Mouse (Mus musculus): Measurements from ENCODE around the gene Kcna7. TPM values are rescaled to one million over a fixed set of nuclear protein-coding genes. Genes with fewer than 3 reads are reported as not detected.

The Kcna7 gene
- polyA plus RNA-seq, 1 experiment from 2014 or later: not detected

GRCm38 (mm10) chr7:45443526-45444420, 38.3 kb downstream of the Kcna7 start:
- H3K27me3 ChIP-seq (ENCODE audit: control insufficient read depth, insufficient read depth, low read length): no peaks in the 10 kb centered on the region
- no peak overlapping the region for H3K9ac ChIP-seq (replicated peaks; ENCODE audit: low read depth, low read length)
- H3K4me1 ChIP-seq (ENCODE audit: control insufficient read depth, insufficient read depth, low read length): no peaks in the 10 kb centered on the region
- ATAC-seq (ENCODE audit: insufficient number of reproducible peaks, insufficient read depth, low FRiP score, low read depth): no peak
- peaks cover 41% of the 10 kb centered on the region for H3K36me3 ChIP-seq (ENCODE audit: control insufficient read depth, insufficient read depth, low read length)
- WGBS: 80% methylated on average over 22 of the region's 22 CpGs
- H3K9me3 ChIP-seq (ENCODE audit: control insufficient read depth, low read depth, low read length): no peaks in the 10 kb centered on the region
- H3K4me2 ChIP-seq (replicated peaks; ENCODE audit: low read depth, low read length): no peak overlapping the region
- no peak overlapping the region for H3K4me3 ChIP-seq (ENCODE audit: low read depth, low read length)
- no peak overlapping the region for H3K27ac ChIP-seq (ENCODE audit: low read length)

GRCm38 (mm10) chr7:45446589-45446988, 41.1 kb downstream of the Kcna7 start:
- ATAC-seq (ENCODE audit: insufficient number of reproducible peaks, insufficient read depth, low FRiP score, low read depth): no peak
- no peak overlapping the region for H3K4me3 ChIP-seq (ENCODE audit: low read depth, low read length)
- no peaks in the 10 kb centered on the region for H3K9me3 ChIP-seq (ENCODE audit: control insufficient read depth, low read depth, low read length)
- H3K4me1 ChIP-seq (ENCODE audit: control insufficient read depth, insufficient read depth, low read length): no peaks in the 10 kb centered on the region
- H3K9ac ChIP-seq (replicated peaks; ENCODE audit: low read depth, low read length): no peak overlapping the region
- no peak overlapping the region for H3K4me2 ChIP-seq (replicated peaks; ENCODE audit: low read depth, low read length)
- H3K27ac ChIP-seq (ENCODE audit: low read length): no peak overlapping the region
- H3K36me3 ChIP-seq (ENCODE audit: control insufficient read depth, insufficient read depth, low read length): peaks cover 39% of the 10 kb centered on the region; the same call in 1 of the 2 replicates
- H3K27me3 ChIP-seq (ENCODE audit: control insufficient read depth, insufficient read depth, low read length): no peaks in the 10 kb centered on the region

- Histone ChIP-seq H3K9ac (replicated peaks; ENCODE audit: low read depth, low read length) (no peak overlapping the region), H3K4me2 (replicated peaks; ENCODE audit: low read depth, low read length) (no peak overlapping the region), H3K27ac (ENCODE audit: low read length) (no peak overlapping the region), H3K9me3 (ENCODE audit: control insufficient read depth, low read depth, low read length) (no peaks in the 10 kb centered on the region), H3K36me3 (ENCODE audit: control insufficient read depth, insufficient read depth, low read length) (peaks cover 40% of the 10 kb centered on the region; the same call in 1 of the 2 replicates), H3K4me1 (ENCODE audit: control insufficient read depth, insufficient read depth, low read length) (no peaks in the 10 kb centered on the region), H3K4me3 (ENCODE audit: low read depth, low read length) (no peak overlapping the region), H3K27me3 (ENCODE audit: control insufficient read depth, insufficient read depth, low read length) (no peaks in the 10 kb centered on the region)
- ATAC-seq (ENCODE audit: insufficient number of reproducible peaks, insufficient read depth, low FRiP score, low read depth): no peak
- WGBS: 36% methylated on average over 11 of the region's 11 CpGs
Observed at GRCm38 (mm10) chr7:45447325-45447990, 42.0 kb downstream of the Kcna7 start.

- peaks cover 37% of the 10 kb centered on the region for H3K36me3 ChIP-seq (ENCODE audit: control insufficient read depth, insufficient read depth, low read length)
- no peaks in the 10 kb centered on the region for H3K27me3 ChIP-seq (ENCODE audit: control insufficient read depth, insufficient read depth, low read length)
- H3K4me2 ChIP-seq (replicated peaks; ENCODE audit: low read depth, low read length): no peak overlapping the region
- no peak overlapping the region for H3K9ac ChIP-seq (replicated peaks; ENCODE audit: low read depth, low read length)
- H3K27ac ChIP-seq (ENCODE audit: low read length): no peak overlapping the region
- H3K4me1 ChIP-seq (ENCODE audit: control insufficient read depth, insufficient read depth, low read length): no peaks in the 10 kb centered on the region
- no peak for ATAC-seq (ENCODE audit: insufficient number of reproducible peaks, insufficient read depth, low FRiP score, low read depth)
- no peak overlapping the region for H3K4me3 ChIP-seq (ENCODE audit: low read depth, low read length)
- WGBS: 93% methylated on average over 1 of the region's 1 CpGs
- no peaks in the 10 kb centered on the region for H3K9me3 ChIP-seq (ENCODE audit: control insufficient read depth, low read depth, low read length)
Observed at GRCm38 (mm10) chr7:45449974-45450373, 44.5 kb downstream of the Kcna7 start.

- Histone ChIP-seq H3K9ac (replicated peaks; ENCODE audit: low read depth, low read length) (no peak overlapping the region), H3K4me1 (ENCODE audit: control insufficient read depth, insufficient read depth, low read length) (no peaks in the 10 kb centered on the region), H3K27me3 (ENCODE audit: control insufficient read depth, insufficient read depth, low read length) (no peaks in the 10 kb centered on the region), H3K27ac (ENCODE audit: low read length) (no peak overlapping the region), H3K9me3 (ENCODE audit: control insufficient read depth, low read depth, low read length) (no peaks in the 10 kb centered on the region), H3K36me3 (ENCODE audit: control insufficient read depth, insufficient read depth, low read length) (peaks cover 31% of the 10 kb centered on the region), H3K4me2 (replicated peaks; ENCODE audit: low read depth, low read length) (no peak overlapping the region), H3K4me3 (ENCODE audit: low read depth, low read length) (no peak overlapping the region)
- ATAC-seq (ENCODE audit: insufficient number of reproducible peaks, insufficient read depth, low FRiP score, low read depth): peak; percentile 73; the same call in 1 of the 2 replicates
- WGBS: 55% methylated on average over 23 of the region's 23 CpGs
Observed at GRCm38 (mm10) chr7:45451344-45451982, 46.0 kb downstream of the Kcna7 start.

GRCm38 (mm10) chr7:45454971-45455370, 49.5 kb downstream of the Kcna7 start:
- Histone ChIP-seq H3K9ac (replicated peaks; ENCODE audit: low read depth, low read length) (no peak overlapping the region), H3K9me3 (ENCODE audit: control insufficient read depth, low read depth, low read length) (no peaks in the 10 kb centered on the region), H3K36me3 (ENCODE audit: control insufficient read depth, insufficient read depth, low read length) (peaks cover 32% of the 10 kb centered on the region), H3K4me1 (ENCODE audit: control insufficient read depth, insufficient read depth, low read length) (peaks cover 17% of the 10 kb centered on the region), H3K27ac (ENCODE audit: low read length) (no peak overlapping the region), H3K27me3 (ENCODE audit: control insufficient read depth, insufficient read depth, low read length) (no peaks in the 10 kb centered on the region), H3K4me2 (replicated peaks; ENCODE audit: low read depth, low read length) (no peak overlapping the region), H3K4me3 (ENCODE audit: low read depth, low read length) (no peak overlapping the region)
- 89% methylated on average over 15 of the region's 15 CpGs for WGBS
- no peak for ATAC-seq (ENCODE audit: insufficient number of reproducible peaks, insufficient read depth, low FRiP score, low read depth)

- Histone ChIP-seq H3K9ac (replicated peaks; ENCODE audit: low read depth, low read length) (no peak overlapping the region), H3K27me3 (ENCODE audit: control insufficient read depth, insufficient read depth, low read length) (no peaks in the 10 kb centered on the region), H3K9me3 (ENCODE audit: control insufficient read depth, low read depth, low read length) (no peaks in the 10 kb centered on the region), H3K4me2 (replicated peaks; ENCODE audit: low read depth, low read length) (no peak overlapping the region; the same call in 1 of the 2 replicates), H3K36me3 (ENCODE audit: control insufficient read depth, insufficient read depth, low read length) (peaks cover 31% of the 10 kb centered on the region), H3K4me3 (ENCODE audit: low read depth, low read length) (no peak overlapping the region), H3K27ac (ENCODE audit: low read length) (no peak overlapping the region; the same call in 1 of the 2 replicates), H3K4me1 (ENCODE audit: control insufficient read depth, insufficient read depth, low read length) (peaks cover 28% of the 10 kb centered on the region)
- 73% methylated on average over 13 of the region's 13 CpGs for WGBS
- ATAC-seq (ENCODE audit: insufficient number of reproducible peaks, insufficient read depth, low FRiP score, low read depth): no peak
Observed at GRCm38 (mm10) chr7:45455932-45456696, 50.7 kb downstream of the Kcna7 start.

- H3K36me3 ChIP-seq (ENCODE audit: control insufficient read depth, insufficient read depth, low read length): peaks cover 31% of the 10 kb centered on the region
- peak overlapping the region; percentile 10; the same call in 1 of the 2 replicates for H3K27ac ChIP-seq (ENCODE audit: low read length)
- H3K4me3 ChIP-seq (ENCODE audit: low read depth, low read length): no peak overlapping the region
- 44% methylated on average over 9 of the region's 9 CpGs for whole genome bisulfite sequencing
- H3K9me3 ChIP-seq (ENCODE audit: control insufficient read depth, low read depth, low read length): no peaks in the 10 kb centered on the region
- peaks cover 29% of the 10 kb centered on the region for H3K4me1 ChIP-seq (ENCODE audit: control insufficient read depth, insufficient read depth, low read length)
- H3K4me2 ChIP-seq (replicated peaks; ENCODE audit: low read depth, low read length): peak overlapping the region; percentile 80
- no peak overlapping the region for H3K9ac ChIP-seq (replicated peaks; ENCODE audit: low read depth, low read length)
- no peak for ATAC-seq (ENCODE audit: insufficient number of reproducible peaks, insufficient read depth, low FRiP score, low read depth)
- no peaks in the 10 kb centered on the region for H3K27me3 ChIP-seq (ENCODE audit: control insufficient read depth, insufficient read depth, low read length)
Observed at GRCm38 (mm10) chr7:45456721-45457203, 51.3 kb downstream of the Kcna7 start.
